Mouse (Mus musculus) lung, postnatal 14 days (tissue): ENCODE results near the gene Tspoap1.

ENCODE experiments used
- DNase-seq: peaks from one replicate; pipeline ENCODE4 v3.0.0; 2021

Tspoap1 gene

GRCm38 (mm10) chr11:87760301-87761081 is at the start of gene Tspoap1:
Gene Tspoap1, plus strand, starts transcription at chr11:87760541.
- no peak for DNase-seq

DNA sequence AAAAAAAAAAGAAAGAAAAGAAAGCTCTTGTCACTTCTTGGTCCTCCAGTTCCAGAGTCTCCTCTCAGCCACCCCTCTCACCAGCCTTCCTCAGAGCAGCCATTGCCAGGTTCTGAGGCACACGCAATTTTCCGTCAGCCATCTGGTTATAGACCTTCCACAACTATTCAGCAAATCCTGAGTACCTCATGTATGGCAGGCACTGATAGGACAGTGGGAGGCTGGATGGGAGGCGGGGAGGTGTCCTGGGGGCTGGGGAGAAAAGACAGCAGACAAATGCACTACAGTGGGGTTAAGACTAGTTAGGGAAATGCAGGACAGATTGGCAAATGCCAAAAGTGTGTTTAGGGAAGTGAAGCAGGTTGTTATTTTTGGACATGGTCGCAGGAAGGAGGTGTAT is 48.2 kb upstream of the Tspoap1 start:
- no peak for DNase-seq

DNA sequence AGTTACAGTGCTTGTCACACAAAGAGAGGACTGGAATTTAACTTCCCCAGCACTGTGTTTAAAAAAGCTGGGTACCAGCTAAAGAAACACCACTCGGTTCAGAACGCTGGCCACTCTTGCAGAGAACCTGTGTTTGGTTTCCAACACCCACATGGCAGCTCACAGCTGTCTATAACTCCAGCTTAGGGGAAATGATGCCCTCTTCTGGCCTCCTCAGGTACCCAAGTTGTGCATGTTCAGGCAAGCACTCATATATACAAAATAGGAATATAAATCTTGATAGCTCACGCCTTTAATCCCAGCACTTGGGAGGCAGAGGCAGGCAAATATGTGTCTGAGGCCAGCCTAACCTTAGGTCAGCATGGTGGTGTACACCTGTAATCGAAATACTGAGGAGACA is 44.3 kb upstream of the Tspoap1 start:
- DNase-seq, result no peak

DNA sequence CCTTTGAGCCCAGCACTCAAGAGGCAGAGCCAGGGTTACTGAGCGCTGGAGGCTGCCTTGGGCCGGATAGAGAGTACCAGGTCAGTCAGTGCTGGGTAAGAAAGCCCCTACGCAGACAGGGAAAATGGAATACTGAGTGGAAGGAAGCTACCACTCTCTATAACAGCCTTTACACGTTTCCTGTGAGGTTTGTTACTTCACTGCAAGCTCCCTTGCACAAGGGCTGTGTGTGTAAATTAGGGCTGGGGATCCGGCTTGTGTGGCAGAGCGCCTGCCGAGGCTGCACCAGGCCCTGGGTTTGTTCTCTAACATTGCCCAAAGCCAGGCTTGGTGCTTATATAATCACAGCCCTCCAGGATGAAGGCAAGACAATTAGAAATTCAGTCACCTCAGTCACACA is 40.8 kb upstream of the Tspoap1 start:
- DNase-seq, result no peak

DNA sequence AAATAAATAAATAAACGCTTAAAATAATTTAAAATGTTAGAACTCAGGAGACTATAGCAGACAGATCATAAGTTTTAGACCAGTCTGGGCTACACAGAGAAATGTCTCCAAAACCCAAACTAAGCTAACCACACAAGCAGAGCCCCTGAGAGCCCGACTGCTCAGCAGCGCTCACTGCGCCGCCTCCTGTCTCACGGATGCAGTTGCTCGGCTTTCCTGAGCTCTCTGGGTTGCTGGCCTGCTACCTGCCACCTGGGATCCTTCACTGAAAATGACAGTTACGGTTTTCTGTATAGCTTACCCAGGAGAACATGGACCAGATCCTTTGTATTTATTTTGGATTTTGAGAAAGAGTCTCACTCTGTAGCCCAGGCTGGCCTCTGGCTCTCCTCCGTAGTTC is 40.0 kb upstream of the Tspoap1 start:
- no peak for DNase-seq

- DNase-seq, result no peak
Observed at GRCm38 (mm10) chr11:87720839-87721238, 39.5 kb upstream of the Tspoap1 start.

DNA sequence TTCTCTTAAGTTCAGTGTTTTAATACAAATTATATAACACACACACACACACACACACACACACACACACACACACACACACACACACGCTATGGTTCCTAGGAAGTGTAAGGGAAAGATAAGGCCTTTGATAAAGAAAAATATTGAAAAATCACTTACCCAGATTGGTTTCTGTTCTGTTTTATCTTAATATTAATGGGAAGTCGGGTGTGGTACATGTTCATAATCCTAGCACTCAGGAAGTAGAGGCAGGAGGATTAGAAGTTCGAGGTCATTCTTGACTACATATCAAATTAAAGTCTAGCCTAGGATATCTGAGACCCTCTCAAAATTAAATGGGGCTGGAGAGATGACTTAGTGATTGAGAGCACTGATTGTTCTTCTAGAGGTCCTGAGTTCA is 38.2 kb upstream of the Tspoap1 start:
- no peak for DNase-seq

GRCm38 (mm10) chr11:87722891-87723290 is 37.5 kb upstream of the Tspoap1 start:
- DNase-seq, result no peak

DNA sequence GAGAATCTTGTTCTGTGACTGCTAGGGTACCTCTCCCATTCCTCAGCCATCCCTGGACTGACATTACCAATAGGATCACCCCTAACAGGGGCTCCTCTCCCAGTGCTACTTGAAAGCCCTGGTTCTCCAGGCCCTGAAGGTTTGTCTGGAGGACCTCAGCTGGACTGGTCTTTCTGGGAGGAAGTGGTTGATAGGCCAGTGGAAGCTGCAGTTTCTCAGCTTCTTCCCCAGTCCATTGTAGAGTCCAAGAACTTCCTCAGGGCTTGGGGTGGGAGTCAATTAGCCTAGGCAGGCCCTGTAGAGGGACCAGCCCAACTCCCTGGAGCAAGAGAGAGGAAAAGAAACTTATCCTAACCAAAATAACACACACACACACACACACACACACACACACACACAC is 34.8 kb upstream of the Tspoap1 start:
- no peak for DNase-seq

DNA sequence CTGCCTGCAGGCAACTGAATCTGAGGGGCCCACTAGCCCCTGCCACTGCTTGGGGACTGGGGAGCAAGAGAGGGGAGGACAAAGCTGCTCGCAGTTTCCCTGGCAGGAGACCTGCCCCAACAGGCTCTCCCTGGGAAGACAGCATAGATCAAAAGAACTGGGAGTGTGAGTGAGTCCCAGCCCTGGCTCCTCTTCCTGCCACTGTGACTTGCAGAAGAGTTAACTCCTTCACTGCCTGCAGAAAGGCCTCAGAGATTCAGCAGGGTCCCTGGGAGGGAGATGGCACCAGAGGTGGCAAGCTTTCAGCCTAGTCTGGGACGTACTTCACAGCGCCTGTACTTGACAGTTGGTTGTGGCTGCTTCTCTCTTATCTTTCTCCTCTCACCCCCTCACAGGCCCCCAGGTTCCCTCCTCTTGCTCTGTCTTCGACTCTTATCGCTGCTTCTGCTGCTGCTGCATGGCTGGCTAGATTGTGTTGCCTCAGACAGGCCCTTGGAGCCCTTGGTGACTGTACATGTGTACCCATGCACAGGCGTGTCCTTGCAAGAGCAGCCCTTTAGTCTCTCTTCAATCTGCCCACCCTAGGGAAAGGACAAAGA is 34.3 kb upstream of the Tspoap1 start:
- DNase-seq, result no peak

DNA sequence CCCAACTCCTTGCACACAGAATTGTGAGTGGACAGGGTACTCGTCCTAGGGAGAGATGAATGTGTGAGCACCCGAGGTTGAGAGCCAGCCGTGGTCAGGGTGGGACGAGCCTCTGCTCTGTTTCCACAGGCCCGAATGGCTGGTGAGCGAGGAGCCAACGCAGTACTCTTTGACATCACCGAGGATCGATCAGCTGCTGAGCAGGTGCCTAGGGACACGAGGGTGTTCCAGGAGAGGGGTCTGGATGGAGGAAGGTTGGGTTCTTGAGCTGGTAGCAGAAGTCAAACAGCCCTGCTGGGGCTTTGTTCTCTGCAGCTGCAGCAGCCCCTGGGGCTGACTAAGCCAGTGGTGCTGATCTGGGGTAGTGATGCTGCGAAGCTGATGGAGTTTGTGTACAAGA is 33.3 kb upstream of the Tspoap1 start:
- no peak for DNase-seq

- no peak for DNase-seq
Observed at GRCm38 (mm10) chr11:87727471-87727870, 32.9 kb upstream of the Tspoap1 start.

DNA sequence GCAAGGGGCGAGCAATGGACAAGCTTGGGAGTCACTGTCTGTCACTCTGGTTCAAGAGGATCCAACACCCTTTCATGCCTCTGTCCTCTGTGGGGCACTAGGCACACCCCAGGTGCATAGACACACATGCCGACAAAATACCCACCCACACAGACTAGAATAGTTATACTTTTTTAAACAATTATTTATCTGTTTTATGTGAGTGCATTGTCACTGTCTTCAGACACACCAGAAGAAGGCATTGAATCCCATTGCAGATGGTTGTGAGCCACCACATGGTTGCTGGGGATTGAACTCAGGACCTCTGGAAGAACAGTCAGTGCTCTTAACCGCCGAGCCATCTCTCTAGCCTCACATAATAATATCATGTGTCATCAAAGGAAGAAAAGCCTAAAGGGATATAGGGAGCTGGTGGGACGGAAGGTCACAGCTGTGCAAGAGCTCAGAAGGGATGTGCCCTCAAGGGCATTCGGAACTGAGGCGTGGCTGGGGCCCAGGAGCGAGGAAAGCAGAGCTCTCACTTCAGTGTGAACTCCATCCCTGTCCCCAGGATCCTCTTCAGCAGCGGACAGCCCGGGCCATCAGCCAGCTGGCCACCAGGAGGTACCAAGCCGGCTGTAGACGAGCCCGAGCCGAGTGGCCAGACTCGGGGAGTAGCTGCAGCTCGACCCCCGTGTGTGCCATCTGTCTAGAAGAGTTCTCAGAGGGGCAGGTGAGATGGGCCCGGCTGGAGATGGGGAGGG is 31.3 kb upstream of the Tspoap1 start:
- no peak for DNase-seq

- no peak for DNase-seq
Observed at GRCm38 (mm10) chr11:87729593-87730185, 30.7 kb upstream of the Tspoap1 start.

DNA sequence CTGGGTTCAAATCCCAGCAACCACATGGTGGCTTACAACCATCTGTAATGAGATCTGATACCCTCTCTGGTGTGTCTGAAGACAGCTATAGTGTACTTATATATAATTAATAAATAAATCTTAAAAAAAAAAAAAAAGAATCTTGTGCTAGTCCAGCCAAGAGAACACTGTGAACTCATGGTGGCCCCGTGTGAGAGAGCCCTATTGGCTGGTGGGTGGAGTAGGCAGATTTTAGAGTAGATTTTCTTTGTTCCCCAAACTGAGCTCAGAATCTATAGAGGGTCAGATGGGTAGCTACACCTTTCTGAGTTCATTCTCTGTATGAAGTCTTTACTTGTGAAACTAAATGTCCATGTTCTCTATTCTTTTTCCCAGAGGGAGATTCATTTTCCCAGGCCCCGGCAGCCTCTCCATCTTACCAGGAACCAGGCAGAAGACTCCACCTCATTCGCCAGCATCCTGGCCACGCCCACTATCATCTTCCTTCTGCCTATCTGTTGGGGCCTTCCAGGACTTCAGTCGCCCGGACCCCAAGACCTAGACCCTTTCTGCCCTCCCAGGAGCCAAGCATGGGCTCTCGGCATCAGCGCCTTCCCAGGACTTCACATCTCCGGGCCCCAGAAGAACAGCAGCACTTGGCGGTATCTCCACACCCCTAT is 29.6 kb upstream of the Tspoap1 start:
- DNase-seq, result no peak

GRCm38 (mm10) chr11:87734346-87734745 is 26.0 kb upstream of the Tspoap1 start:
- DNase-seq, result no peak

DNA sequence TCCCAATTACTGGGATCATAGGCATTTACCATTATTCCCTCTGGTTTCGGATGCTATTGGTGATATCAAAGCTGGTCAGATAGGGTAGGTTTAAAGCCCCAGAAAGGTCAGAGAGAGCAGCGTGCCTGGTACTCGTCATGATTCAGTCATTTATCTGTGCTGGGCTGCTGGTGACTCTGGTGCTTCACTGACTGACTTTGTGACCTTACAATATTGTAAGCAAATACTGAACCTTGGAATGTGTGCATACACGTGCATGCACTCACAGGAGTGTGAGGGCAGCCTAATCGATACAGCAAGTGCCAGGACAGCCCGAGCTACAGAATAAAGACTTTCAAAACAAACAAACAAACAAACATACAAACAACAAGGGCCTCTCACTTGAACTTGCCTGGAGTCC is 24.6 kb upstream of the Tspoap1 start:
- no peak for DNase-seq

DNA sequence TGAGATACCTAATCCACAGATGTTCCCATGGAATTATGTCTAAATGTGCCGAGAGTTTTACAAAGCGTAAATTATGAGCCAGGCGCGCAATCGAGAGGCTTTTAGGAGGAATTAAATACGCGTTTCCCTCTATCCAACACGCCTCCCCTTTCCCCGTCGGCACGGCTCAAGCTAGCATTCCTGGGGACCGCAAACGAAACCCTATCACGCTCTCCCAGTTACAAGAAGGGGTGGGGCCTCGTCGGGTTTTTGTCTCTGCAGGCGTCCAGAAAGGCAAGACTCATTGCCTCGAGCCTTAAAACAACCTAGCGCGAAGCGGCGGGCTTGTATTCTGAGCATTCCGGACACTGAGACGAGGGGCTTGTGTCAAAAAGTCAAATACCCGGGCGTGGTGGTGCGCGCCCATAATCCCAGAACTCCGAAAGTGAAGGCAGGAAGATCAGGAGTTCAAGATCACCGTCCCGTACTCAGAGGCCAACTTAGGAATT is 23.6 kb upstream of the Tspoap1 start:
- peak; percentile 63 for DNase-seq

DNA sequence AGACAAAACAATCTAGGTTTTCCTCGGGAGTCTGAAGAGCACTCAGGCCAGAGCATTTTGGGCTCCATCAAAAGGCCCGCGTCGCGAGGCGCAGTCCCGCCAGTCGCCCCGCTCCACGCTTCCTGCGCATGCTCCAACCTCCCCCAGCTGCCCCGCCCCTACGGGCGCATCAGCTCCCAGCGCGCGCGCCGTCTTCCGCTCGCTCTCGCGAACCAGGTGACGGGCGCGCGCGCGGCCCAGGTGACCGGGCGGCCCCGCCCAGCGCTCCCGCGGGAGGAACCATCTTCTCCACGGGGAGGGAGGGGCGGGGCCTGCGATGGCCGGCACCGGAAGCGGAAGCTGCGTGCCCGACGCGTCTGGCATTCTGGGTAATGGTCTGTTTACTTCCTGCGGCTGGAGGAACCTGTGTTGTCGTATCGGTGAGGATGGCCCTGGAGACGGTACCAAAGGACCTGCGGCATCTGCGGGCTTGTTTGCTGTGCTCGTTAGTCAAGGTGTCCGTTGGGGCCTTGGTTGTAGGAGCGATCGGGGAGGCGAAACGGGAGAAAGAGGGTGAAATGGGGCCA is 23.1 kb upstream of the Tspoap1 start, which contains the start of gene Supt4a:
TSS of gene Supt4a (plus strand) at position 378 of the 566 bp plus-strand sequence.
- peak; percentile 98 for DNase-seq

DNA sequence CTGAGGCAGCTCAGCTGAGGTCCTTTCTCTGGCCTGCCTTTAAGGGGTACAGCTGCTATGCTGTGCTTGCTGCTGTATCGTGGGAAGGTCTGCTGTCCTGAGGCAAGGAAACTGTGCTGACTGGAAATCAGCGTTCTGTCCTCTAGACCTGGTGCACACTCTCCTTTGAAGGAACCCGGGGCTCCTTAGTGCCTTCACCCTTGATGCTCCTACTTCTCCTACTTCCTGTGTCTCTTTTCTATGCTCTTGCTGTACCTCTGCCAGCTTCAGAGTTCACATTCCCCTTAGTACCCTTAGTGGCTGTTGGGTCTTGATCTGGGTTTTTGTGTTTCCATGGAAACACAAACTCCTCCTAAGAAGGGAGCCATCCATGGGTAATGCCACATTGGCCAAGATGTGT is 16.6 kb upstream of the Tspoap1 start:
- DNase-seq, result no peak

GRCm38 (mm10) chr11:87744964-87745363 is 15.4 kb upstream of the Tspoap1 start:
- DNase-seq, result no peak
